ENCODE assay signal across 30 mouse cellular contexts in the genomic region with DNA sequence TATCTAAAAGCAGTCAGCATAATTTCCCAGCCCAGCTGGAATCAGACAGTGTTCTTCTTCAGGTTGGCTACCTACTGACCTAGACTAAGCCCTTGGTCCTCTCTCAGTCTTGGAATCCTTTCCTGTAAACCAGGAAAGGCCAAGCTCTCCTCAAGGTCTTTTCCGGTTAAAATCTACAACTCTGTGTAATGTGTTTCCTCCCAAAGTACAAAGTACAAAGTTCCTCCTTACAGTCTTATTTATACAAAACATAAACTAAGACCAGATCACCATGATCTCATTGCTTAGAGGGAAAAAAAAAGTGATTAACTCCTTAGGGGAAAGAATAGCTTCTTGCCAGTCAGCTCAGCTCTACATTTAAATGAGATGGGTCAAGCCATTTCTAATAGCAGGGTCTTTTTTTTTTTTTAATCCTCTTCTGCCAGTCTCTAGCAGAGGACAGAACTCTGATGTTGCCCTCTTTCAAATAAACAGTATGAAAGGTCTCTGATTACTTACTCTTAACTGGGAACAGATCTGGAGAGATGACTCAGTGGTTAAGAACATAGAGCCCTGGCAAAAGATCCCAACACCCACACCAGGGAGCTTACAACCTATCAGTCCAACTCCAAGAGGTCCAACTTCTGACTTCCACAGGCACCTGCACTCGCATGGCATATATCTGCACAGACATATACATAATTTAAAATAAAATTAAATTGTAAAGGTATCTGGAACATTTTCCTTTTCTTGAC. TPM values are rescaled to one million over a fixed set of nuclear protein-coding genes. Genes with fewer than 3 reads are reported as not detected.
DNase-seq lines count a peak whose midpoint lies in the region; ATAC-seq and TF ChIP-seq lines count a peak whose summit lies in the region.
"Had no signal": no experiment of that assay in that cellular context is flagged by ENCODE, and none has a peak within 500 bp of the region (broad histone marks: within the 10 kb centered on the region; RNA-seq: fewer than 3 reads in every experiment).

No protein-coding gene starts in this region.

- no peak for TF ChIP-seq EP300 in liver, postnatal 0 days (IDR thresholded peaks at IDR 0.05; ENCODE audit: low read depth)
- peak; percentile 83 for TF ChIP-seq EP300 in lung, postnatal 0 days (IDR thresholded peaks at IDR 0.05)

- no peak for ATAC-seq in liver, postnatal 0 days
- peak; percentile 35; the same call in 1 of the 2 replicates for ATAC-seq in lung, postnatal 0 days
- ATAC-seq: activated CD4-positive, CD25-positive, alpha-beta regulatory T cell, adult 4 months; CD4-positive, CD25-positive, alpha-beta regulatory T cell, adult 4 months; forebrain, embryonic 15.5 days; hindbrain, postnatal 0 days had no signal

- H3K79me2 ChIP-seq in liver, adult 2 months (ENCODE audit: control insufficient read depth, insufficient read depth, low read length), result no peaks in the 10 kb centered on the region

- 0 out of 2 replicates have a peak, but pooled peaks cover 2% of the 10 kb centered on the region for H3K4me1 ChIP-seq in liver, adult 2 months (ENCODE audit: control insufficient read depth, insufficient read depth, low read length)
- peaks cover 6% of the 10 kb centered on the region for H3K4me1 ChIP-seq in liver, postnatal 0 days (ENCODE audit: insufficient read depth)
- no peaks in the 10 kb centered on the region for H3K4me1 ChIP-seq in lung, postnatal 0 days (ENCODE audit: insufficient read depth, low read depth, low read length)
- H3K4me1 ChIP-seq: forebrain, embryonic 15.5 days had no signal

- no peak for TF ChIP-seq POLR2A in liver, adult 2 months (IDR thresholded peaks at IDR 0.05; ENCODE audit: extremely low read depth, insufficient read depth, low read length)

- no peak overlapping the region for H3K27ac ChIP-seq in liver, adult 2 months (replicated peaks; ENCODE audit: insufficient read depth, low read depth, low read length)
- H3K27ac ChIP-seq in liver, postnatal 0 days (ENCODE audit: low read depth), result no peak overlapping the region
- no peak overlapping the region for H3K27ac ChIP-seq in lung, postnatal 0 days (ENCODE audit: low read length)
- no peak overlapping the region for H3K27ac ChIP-seq in gastrocnemius, adult 2 months
- H3K27ac ChIP-seq: embryonic facial prominence, embryonic 10.5 days; embryonic facial prominence, embryonic 13.5 days; forebrain, embryonic 12.5 days; forebrain, embryonic 15.5 days; heart, embryonic 15.5 days; hindbrain, embryonic 14.5 days; hindbrain, postnatal 0 days had no signal

- 63% methylated on average over 2 of the region's 2 CpGs for WGBS in liver, adult 2 months
- 65% methylated on average over 2 of the region's 2 CpGs for WGBS in liver, postnatal 0 days (ENCODE audit: insufficient replicate concordance)
- WGBS in lung, postnatal 0 days, result 57% methylated on average over 2 of the region's 2 CpGs
- 52% methylated on average over 2 of the region's 2 CpGs for WGBS in large intestine, adult 2 months

- no peak overlapping the region for H3K4me2 ChIP-seq in liver, postnatal 0 days (ENCODE audit: low read depth, low read length)
- no peak overlapping the region for H3K4me2 ChIP-seq in lung, postnatal 0 days (replicated peaks; ENCODE audit: low read depth, low read length)
- H3K4me2 ChIP-seq: embryonic facial prominence, embryonic 13.5 days; forebrain, embryonic 12.5 days; forebrain, embryonic 15.5 days; heart, embryonic 12.5 days; heart, embryonic 15.5 days; hindbrain, embryonic 14.5 days had no signal

- TF ChIP-seq CTCF in liver, adult 2 months (IDR thresholded peaks at IDR 0.05; ENCODE audit: low read depth, low read length), result no peak
- TF ChIP-seq CTCF in liver, postnatal 0 days (IDR thresholded peaks at IDR 0.05; ENCODE audit: low read depth), result no peak
- TF ChIP-seq CTCF in lung, postnatal 0 days (IDR thresholded peaks at IDR 0.05), result no peak
- TF ChIP-seq CTCF in gastrocnemius, adult 2 months (IDR thresholded peaks at IDR 0.05), result no peak

- peak; percentile 12 for DNase-seq in liver, adult 2 months (ENCODE audit: extremely low read depth, low read depth, low spot score)
- DNase-seq in liver, postnatal 0 days, result no peak
- peak; percentile 45 for DNase-seq in lung, postnatal 0 days (ENCODE audit: low spot score)
- no peak for DNase-seq in lung, postnatal 14 days
- peak; percentile 65 for DNase-seq in large intestine, adult 2 months (ENCODE audit: low read depth, low spot score)
- no peak for DNase-seq in gastrocnemius, postnatal 36 days
- DNase-seq in gastrocnemius, adult 2 months, result no peak
- DNase-seq: adrenal gland, adult 8-10 months; adrenal gland, postnatal 25 days; cerebellum, adult 11-12 months; cerebellum, adult 8-10 months; cerebellum, postnatal 10 days; cerebellum, postnatal 36 days; embryo, embryonic 11 days; gastrocnemius, postnatal 10 days; heart, adult 18-20 months; heart, postnatal 10 days; heart, postnatal 36 days had no signal

- no peaks in the 10 kb centered on the region for H3K27me3 ChIP-seq in liver, adult 2 months (ENCODE audit: control insufficient read depth, insufficient read depth, low read length)
- H3K27me3 ChIP-seq in liver, postnatal 0 days (ENCODE audit: insufficient read depth, low read length), result no peaks in the 10 kb centered on the region
- no peaks in the 10 kb centered on the region for H3K27me3 ChIP-seq in lung, postnatal 0 days (replicated peaks; ENCODE audit: insufficient read depth, low read length)
- H3K27me3 ChIP-seq: embryonic facial prominence, embryonic 13.5 days; forebrain, embryonic 12.5 days; forebrain, embryonic 15.5 days; heart, embryonic 12.5 days; heart, embryonic 15.5 days had no signal

- H3K36me3 ChIP-seq in liver, adult 2 months (ENCODE audit: control insufficient read depth, insufficient read depth, low read length), result no peaks in the 10 kb centered on the region
- H3K36me3 ChIP-seq in liver, postnatal 0 days (replicated peaks; ENCODE audit: insufficient read depth, low read length), result no peaks in the 10 kb centered on the region
- no peaks in the 10 kb centered on the region for H3K36me3 ChIP-seq in lung, postnatal 0 days (ENCODE audit: insufficient read depth, low read length)
- H3K36me3 ChIP-seq: embryonic facial prominence, embryonic 10.5 days; embryonic facial prominence, embryonic 13.5 days; forebrain, embryonic 12.5 days; forebrain, embryonic 15.5 days; heart, embryonic 12.5 days; heart, embryonic 15.5 days had no signal

- no peak overlapping the region for H3K9ac ChIP-seq in liver, adult 2 months (ENCODE audit: low read depth, low read length)
- H3K9ac ChIP-seq in liver, postnatal 0 days (replicated peaks), result no peak overlapping the region
- H3K9ac ChIP-seq in lung, postnatal 0 days (replicated peaks; ENCODE audit: low read depth), result no peak overlapping the region
- H3K9ac ChIP-seq: embryonic facial prominence, embryonic 13.5 days; forebrain, embryonic 12.5 days; forebrain, embryonic 15.5 days; heart, embryonic 12.5 days; heart, embryonic 15.5 days; hindbrain, embryonic 14.5 days had no signal

- no peaks in the 10 kb centered on the region for H3K9me3 ChIP-seq in liver, postnatal 0 days (ENCODE audit: low read length)
- H3K9me3 ChIP-seq in lung, postnatal 0 days (ENCODE audit: low read length), result no peaks in the 10 kb centered on the region
- H3K9me3 ChIP-seq: embryonic facial prominence, embryonic 10.5 days; embryonic facial prominence, embryonic 13.5 days; forebrain, embryonic 12.5 days; forebrain, embryonic 15.5 days; heart, embryonic 12.5 days; heart, embryonic 15.5 days had no signal

- intact Hi-C loops in gastrocnemius, postnatal 36 days (cut with DNase I), result no loop called here
- intact Hi-C loops in gastrocnemius, adult 2 months (cut with DNase I), result no loop called here

- H3K4me3 ChIP-seq in liver, adult 2 months (ENCODE audit: insufficient read depth, low read depth, low read length), result no peak overlapping the region
- H3K4me3 ChIP-seq in liver, postnatal 0 days (ENCODE audit: low read depth, low read length), result no peak overlapping the region
- H3K4me3 ChIP-seq in lung, postnatal 0 days (ENCODE audit: low read depth, low read length), result no peak overlapping the region
- H3K4me3 ChIP-seq in gastrocnemius, adult 2 months, result no peak overlapping the region
- H3K4me3 ChIP-seq: embryonic facial prominence, embryonic 10.5 days; embryonic facial prominence, embryonic 13.5 days; erythroblast, embryonic 14.5 days; forebrain, embryonic 12.5 days; forebrain, embryonic 15.5 days; heart, embryonic 12.5 days; heart, embryonic 15.5 days had no signal

RNA-seq across cellular contexts. Expression of a gene that starts 29.8 kb away (rescaled TPM):
- 0.28 and 0.67 TPM in 2 replicates for total RNA-seq in liver, adult 2 months (2014; rRNA removed)
- polyA plus RNA-seq in liver, adult 2 months (2012; rRNA removed), result 1.0 and 1.6 TPM in 2 replicates
- polyA plus RNA-seq in liver, postnatal 0 days (2015; fragmentation: Nextera tagmentation; extraction: Ambion mirVana), result 1.8 and 2.3 TPM in 2 replicates
- 0.73 and 0.80 TPM in 2 replicates for polyA plus RNA-seq in lung, postnatal 0 days (2015; fragmentation: Nextera tagmentation; extraction: Ambion mirVana)
- polyA plus RNA-seq in large intestine, adult 2 months (2012; rRNA removed), result 23.3 and 23.8 TPM in 2 replicates
- total RNA-seq in gastrocnemius, postnatal 36 days (2021), result under 1 TPM; 0.20 to 0.22 TPM
- total RNA-seq in gastrocnemius, adult 2 months (2021), result under 1 TPM in 1 of 2 experiments, not detected in 1; 0.10 TPM
- total RNA-seq: MEL had no signal
- polyA plus RNA-seq: activated CD4-positive, CD25-positive, alpha-beta regulatory T cell, adult 4 months; erythroblast, embryonic 14.5 days had no signal

Comparison
In these comparisons a context has a peak if more than half of its experiments do, and no peak if none do; other contexts are left out.
1. DNase-seq: peak in liver, adult 2 months (single experiment), lung, postnatal 0 days (single experiment) and large intestine, adult 2 months (single experiment); none in liver, postnatal 0 days (single experiment), lung, postnatal 14 days (single experiment), gastrocnemius, postnatal 36 days (0 of 2) and gastrocnemius, adult 2 months (single experiment).